ENCODE assay signal across 13 mouse cellular contexts in genomic region chr11:96414002-96414401, GRCm38 (mm10). TPM values are rescaled to one million over a fixed set of nuclear protein-coding genes. Genes with fewer than 3 reads are reported as not detected.
DNase-seq lines count a peak whose midpoint lies in the region; ATAC-seq lines count a peak whose summit lies in the region.
"Had no signal": no experiment of that assay in that cellular context is flagged by ENCODE, and none has a peak within 500 bp of the region (broad histone marks: within the 10 kb centered on the region; RNA-seq: fewer than 3 reads in every experiment).

No protein-coding gene starts in this region.

- no peaks in the 10 kb centered on the region for H3K36me3 ChIP-seq in embryonic facial prominence, embryonic 13.5 days
- no peaks in the 10 kb centered on the region for H3K36me3 ChIP-seq in embryonic facial prominence, embryonic 10.5 days (replicated peaks)
- H3K36me3 ChIP-seq in kidney, embryonic 14.5 days (ENCODE audit: control insufficient read depth, insufficient read depth, low read length) = no peaks in the 10 kb centered on the region
- no peaks in the 10 kb centered on the region for H3K36me3 ChIP-seq in liver, embryonic 12.5 days
- H3K36me3 ChIP-seq: midbrain, embryonic 15.5 days; neural tube, embryonic 13.5 days had no signal

- H3K4me1 ChIP-seq in embryonic facial prominence, embryonic 13.5 days = peaks cover 17% of the 10 kb centered on the region
- H3K4me1 ChIP-seq in embryonic facial prominence, embryonic 10.5 days = peaks cover 4% of the 10 kb centered on the region; the same call in 1 of the 2 replicates
- H3K4me1 ChIP-seq in kidney, embryonic 14.5 days (ENCODE audit: control insufficient read depth, insufficient read depth, low read length) = peaks cover 18% of the 10 kb centered on the region
- no peaks in the 10 kb centered on the region for H3K4me1 ChIP-seq in liver, embryonic 12.5 days
- H3K4me1 ChIP-seq: midbrain, embryonic 15.5 days had no signal

- peaks cover 29% of the 10 kb centered on the region for H3K27me3 ChIP-seq in embryonic facial prominence, embryonic 13.5 days
- H3K27me3 ChIP-seq in embryonic facial prominence, embryonic 10.5 days (replicated peaks; ENCODE audit: low read depth, poor library complexity, severe bottlenecking) = peaks cover 52% of the 10 kb centered on the region
- no peaks in the 10 kb centered on the region for H3K27me3 ChIP-seq in kidney, embryonic 14.5 days (ENCODE audit: control insufficient read depth, insufficient read depth, low read length)
- peaks cover 37% of the 10 kb centered on the region for H3K27me3 ChIP-seq in liver, embryonic 12.5 days (replicated peaks)
- H3K27me3 ChIP-seq: midbrain, embryonic 15.5 days; neural tube, embryonic 13.5 days had no signal

- 0 out of 2 replicates have a peak, but pooled peaks cover 3% of the 10 kb centered on the region for H3K9me3 ChIP-seq in embryonic facial prominence, embryonic 13.5 days
- H3K9me3 ChIP-seq in embryonic facial prominence, embryonic 10.5 days = no peaks in the 10 kb centered on the region
- H3K9me3 ChIP-seq in kidney, embryonic 14.5 days (ENCODE audit: control insufficient read depth, low read length) = peaks cover 3% of the 10 kb centered on the region; the same call in 1 of the 2 replicates
- H3K9me3 ChIP-seq in liver, embryonic 12.5 days (replicated peaks) = no peaks in the 10 kb centered on the region
- H3K9me3 ChIP-seq: midbrain, embryonic 15.5 days had no signal

- H3K4me3 ChIP-seq in embryonic facial prominence, embryonic 13.5 days = no peak overlapping the region
- no peak overlapping the region for H3K4me3 ChIP-seq in embryonic facial prominence, embryonic 10.5 days
- no peak overlapping the region for H3K4me3 ChIP-seq in kidney, embryonic 14.5 days (ENCODE audit: low read length)
- H3K4me3 ChIP-seq in liver, embryonic 12.5 days = no peak overlapping the region
- H3K4me3 ChIP-seq: erythroblast, embryonic 14.5 days; midbrain, embryonic 15.5 days; neural tube, embryonic 13.5 days had no signal

- DNase-seq in embryonic facial prominence, embryonic 10.5 days (ENCODE audit: low spot score) = no peak
- DNase-seq in kidney, adult 11 months = peak; percentile 29
- DNase-seq in kidney, adult 9 months = no peak
- peak; percentile 53 to 69 for DNase-seq in lung, postnatal 4 days
- no peak for DNase-seq in spleen, postnatal 10 days (ENCODE audit: low spot score in 2 of 2)

- no peak overlapping the region for H3K9ac ChIP-seq in embryonic facial prominence, embryonic 13.5 days
- H3K9ac ChIP-seq in kidney, embryonic 14.5 days (ENCODE audit: low read depth, low read length) = no peak overlapping the region
- H3K9ac ChIP-seq in liver, embryonic 12.5 days = no peak overlapping the region
- H3K9ac ChIP-seq: liver, postnatal 0 days; midbrain, embryonic 15.5 days; neural tube, embryonic 13.5 days had no signal

- no peak overlapping the region for H3K4me2 ChIP-seq in embryonic facial prominence, embryonic 13.5 days
- H3K4me2 ChIP-seq in kidney, embryonic 14.5 days (replicated peaks; ENCODE audit: low read depth, low read length) = no peak overlapping the region
- no peak overlapping the region for H3K4me2 ChIP-seq in liver, embryonic 12.5 days
- H3K4me2 ChIP-seq: midbrain, embryonic 15.5 days; neural tube, embryonic 13.5 days had no signal

- H3K27ac ChIP-seq in embryonic facial prominence, embryonic 13.5 days = 0 out of 2 replicates have a peak overlapping the region, but pooled peaks have one; percentile 53
- no peak overlapping the region for H3K27ac ChIP-seq in embryonic facial prominence, embryonic 10.5 days (replicated peaks)
- peak overlapping the region; percentile 45; the same call in 1 of the 2 replicates for H3K27ac ChIP-seq in kidney, embryonic 14.5 days (ENCODE audit: low read depth, low read length)
- no peak overlapping the region for H3K27ac ChIP-seq in liver, embryonic 12.5 days
- H3K27ac ChIP-seq: midbrain, embryonic 15.5 days; neural tube, embryonic 13.5 days had no signal

- ATAC-seq in embryonic facial prominence, embryonic 13.5 days (ENCODE audit: insufficient number of reproducible peaks, insufficient read depth, low FRiP score, low TSS enrichment, low read depth) = no peak
- no peak for ATAC-seq in kidney, embryonic 14.5 days (ENCODE audit: low FRiP score, low TSS enrichment)
- ATAC-seq in liver, embryonic 12.5 days = no peak
- ATAC-seq: midbrain, embryonic 15.5 days had no signal

- WGBS in embryonic facial prominence, embryonic 13.5 days = 46% methylated on average over 2 of the region's 2 CpGs
- WGBS in embryonic facial prominence, embryonic 10.5 days = 69% methylated on average over 2 of the region's 2 CpGs
- WGBS in kidney, embryonic 14.5 days = 35% methylated on average over 2 of the region's 2 CpGs
- WGBS in liver, embryonic 12.5 days (ENCODE audit: insufficient replicate concordance) = 34% methylated on average over 2 of the region's 2 CpGs

RNA-seq across cellular contexts. Expression of gene Hoxb1, which starts 48.5 kb away (rescaled TPM):
- not detected in 2 replicates for polyA plus RNA-seq in embryonic facial prominence, embryonic 13.5 days (2015; fragmentation: Nextera tagmentation; extraction: Ambion mirVana)
- 1.2 and 7.1 TPM in 2 replicates for polyA plus RNA-seq in embryonic facial prominence, embryonic 10.5 days (2016; fragmentation: Nextera tagmentation; extraction: Ambion mirVana)
- 0.27 and 0.37 TPM in 2 replicates for polyA plus RNA-seq in kidney, embryonic 14.5 days (2014; fragmentation: Nextera tagmentation; extraction: Ambion mirVana)
- 0.14 and 0.22 TPM in 2 replicates for polyA plus RNA-seq in liver, embryonic 12.5 days (2016; fragmentation: Nextera tagmentation; extraction: Ambion mirVana)
- polyA plus RNA-seq: erythroblast, embryonic 14.5 days; liver, postnatal 0 days; midbrain, embryonic 15.5 days; thymus, postnatal 0 days had no signal

RNA-seq across cellular contexts. Expression of gene Skap1, which starts 50.4 kb away (rescaled TPM):
- 0.49 and 0.61 TPM in 2 replicates for polyA plus RNA-seq in embryonic facial prominence, embryonic 13.5 days (2015; fragmentation: Nextera tagmentation; extraction: Ambion mirVana)
- polyA plus RNA-seq in embryonic facial prominence, embryonic 10.5 days (2016; fragmentation: Nextera tagmentation; extraction: Ambion mirVana) = 0.19 and 0.46 TPM in 2 replicates
- 13.8 and 15.2 TPM in 2 replicates for polyA plus RNA-seq in kidney, embryonic 14.5 days (2014; fragmentation: Nextera tagmentation; extraction: Ambion mirVana)
- 0.14 and 0.51 TPM in 2 replicates for polyA plus RNA-seq in liver, embryonic 12.5 days (2016; fragmentation: Nextera tagmentation; extraction: Ambion mirVana)
- polyA plus RNA-seq: erythroblast, embryonic 14.5 days had no signal

Comparison
In these comparisons a context has a peak if more than half of its experiments do, and no peak if none do; other contexts are left out.
1. H3K27ac ChIP-seq: peak in embryonic facial prominence, embryonic 13.5 days (single experiment) and kidney, embryonic 14.5 days (single experiment); none in embryonic facial prominence, embryonic 10.5 days (single experiment) and liver, embryonic 12.5 days (single experiment).
2. DNase-seq: peak in kidney, adult 11 months (single experiment) and lung, postnatal 4 days (2 of 2); none in embryonic facial prominence, embryonic 10.5 days (single experiment), kidney, adult 9 months (single experiment) and spleen, postnatal 10 days (0 of 2).